Mouse (Mus musculus) limb, embryonic 14.5 days (tissue): Measurements from ENCODE around the gene Fbxo31. TPM values are rescaled to one million over a fixed set of nuclear protein-coding genes. Genes with fewer than 3 reads are reported as not detected.

Experiments
- ATAC-seq: fragments of 200-750 bp; cut with Nextera tagmentation; 2 replicates; pipeline ENCODE4 v1.8.0; 2017; ENCODE audit warnings: low read depth, moderate number of reproducible peaks, moderate TSS enrichment; ENCODE audit not compliant: low FRiP score
- DNase-seq: peaks from one replicate; pipeline ENCODE4 v3.0.0-alpha.2; 2015; ENCODE audit warnings: low spot score
- H3K27ac ChIP-seq: fragments of 300-500 bp; sonication (generic); replicated peaks from 2 replicates; pipeline ENCODE4 v1.5.1; 2014; ENCODE audit warnings: low read depth, mild to moderate bottlenecking, low read length, moderate library complexity, mixed read lengths
- H3K27me3 ChIP-seq: fragments of 300-500 bp; sonication (generic); 2 replicates; pipeline ENCODE4 v1.6.1; 2014; ENCODE audit warnings: low read length, mixed read lengths; ENCODE audit not compliant: control insufficient read depth, insufficient read depth
- H3K36me3 ChIP-seq: fragments of 300-500 bp; sonication (generic); 2 replicates; pipeline ENCODE4 v1.6.1; 2014; ENCODE audit warnings: mild to moderate bottlenecking, low read length, moderate library complexity, mixed read lengths; ENCODE audit not compliant: control insufficient read depth, insufficient read depth
- H3K4me1 ChIP-seq: fragments of 300-500 bp; sonication (generic); 2 replicates; pipeline ENCODE4 v1.6.1; 2014; ENCODE audit warnings: antibody characterized with exemption, low read length, mixed read lengths; ENCODE audit not compliant: control insufficient read depth, insufficient read depth
- H3K4me2 ChIP-seq: fragments of 300-500 bp; sonication (generic); replicated peaks from 2 replicates; pipeline ENCODE4 v1.6.1; 2014; ENCODE audit warnings: low read depth, mild to moderate bottlenecking, low read length, moderate library complexity; ENCODE audit not compliant: severe bottlenecking
- H3K4me3 ChIP-seq: fragments of 300-500 bp; sonication (generic); replicated peaks from 2 replicates; pipeline ENCODE4 v1.5.1; 2014; ENCODE audit warnings: low read length
- H3K9ac ChIP-seq: fragments of 300-500 bp; sonication (generic); 2 replicates; pipeline ENCODE4 v1.6.1; 2014; ENCODE audit warnings: mild to moderate bottlenecking, low read depth, low read length, moderate library complexity; ENCODE audit not compliant: severe bottlenecking
- H3K9me3 ChIP-seq: fragments of 300-500 bp; sonication (generic); 2 replicates; pipeline ENCODE4 v1.6.1; 2016; ENCODE audit warnings: low read length; ENCODE audit not compliant: control insufficient read depth
- POLR2A ChIP-seq: fragments of 200-500 bp; IDR thresholded peaks from 2 replicates; pipeline ENCODE4 v1.8.0; 2012; ENCODE audit warnings: inconsistent platforms, mild to moderate bottlenecking, moderate library complexity, borderline replicate concordance; ENCODE audit not compliant: insufficient read depth, insufficient read length; ENCODE audit errors: extremely low read depth
- WGBS: fragments of 180-500 bp; shearing (Covaris S2); extraction: QIAGEN DNeasy Blood & Tissue Kit; methylation state at CpG from one replicate; pipeline ENCODE4 v1.1.7; 2014; 5-methylcytosine and 5-hydroxymethylcytosine counted together
- polyA plus RNA-seq, 2 experiments: library from polyadenylated mRNA; depleted of rRNA in 1 of 2; stranded (reverse) in 1 of 2; unstranded in 1 of 2; fragments of >200 nt; fragmentation: Nextera tagmentation in 1 of 2; extraction: Ambion mirVana in 1 of 2; gene quantifications; 2 replicates each; pipeline versions ENCODE4 v1.2.1 to v1.2.3; 2012 to 2014

The Fbxo31 gene
- polyA plus RNA-seq, 2 experiments: 19.1 to 21.5 TPM

DNA sequence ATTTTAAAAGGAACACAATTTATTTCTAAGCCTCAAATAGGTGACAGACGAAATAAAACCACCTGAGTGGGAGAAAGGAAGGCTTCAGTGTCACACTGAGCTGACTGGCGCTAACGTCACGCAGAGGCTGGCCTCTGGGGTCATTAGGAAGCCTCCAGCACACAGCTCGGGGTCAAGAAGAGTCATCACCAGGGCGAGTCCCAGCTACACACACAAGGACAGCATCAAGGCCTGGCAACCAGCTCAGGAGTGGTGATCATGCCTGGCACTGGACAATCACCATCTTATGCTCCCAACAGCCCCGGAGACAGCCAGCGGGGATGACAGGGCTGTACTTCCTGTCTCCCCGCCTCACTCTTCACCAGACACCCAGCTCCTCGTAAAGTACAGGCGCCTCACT, 20.9 kb downstream of the Fbxo31 start:
- ATAC-seq: no peak
- Histone ChIP-seq H3K27ac (no peak overlapping the region), H3K4me1 (no peaks in the 10 kb centered on the region), H3K36me3 (peaks cover 53% of the 10 kb centered on the region), H3K9me3 (no peaks in the 10 kb centered on the region), H3K27me3 (no peaks in the 10 kb centered on the region), H3K4me3 (no peak overlapping the region), H3K9ac (no peak overlapping the region), H3K4me2 (no peak overlapping the region)
- no peak for DNase-seq
- WGBS: 81% methylated on average over 11 of the region's 11 CpGs
- TF ChIP-seq POLR2A: no peak

DNA sequence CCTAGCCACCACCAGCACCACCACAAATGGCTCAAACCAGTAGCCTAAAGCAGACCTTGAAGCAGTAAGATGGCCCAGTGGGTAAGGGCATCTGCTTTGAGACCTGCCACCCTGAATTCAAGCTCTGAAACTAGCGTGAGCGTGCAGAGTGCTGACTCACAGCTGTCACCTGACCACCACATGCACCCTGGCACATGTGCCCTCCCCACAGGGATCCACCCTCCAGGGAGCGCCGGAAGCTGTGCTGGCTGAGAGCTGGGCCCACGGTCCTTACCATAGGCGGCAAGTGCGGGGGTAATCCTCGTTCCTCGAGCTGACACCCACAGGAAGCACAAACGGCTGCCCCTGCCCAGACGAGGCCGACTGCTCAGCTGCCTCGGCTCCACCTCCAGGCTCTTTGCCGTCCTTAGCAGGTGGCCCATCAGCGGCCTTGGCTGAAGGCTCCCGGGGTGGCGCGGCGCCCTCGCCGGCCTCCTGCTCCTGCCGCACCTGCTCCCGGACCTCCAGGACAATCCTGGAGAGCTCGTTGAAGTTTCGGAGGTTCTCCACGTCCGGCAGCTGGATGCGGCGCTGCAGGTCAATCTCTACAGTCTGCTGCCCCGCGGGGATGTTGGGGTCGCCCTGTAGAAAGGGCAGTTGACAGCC, 24.7 kb downstream of the Fbxo31 start:
- ATAC-seq (no peak), DNase-seq (no peak)
- Histone ChIP-seq H3K27ac (no peak overlapping the region), H3K27me3 (no peaks in the 10 kb centered on the region), H3K4me2 (no peak overlapping the region), H3K4me3 (no peak overlapping the region), H3K4me1 (no peaks in the 10 kb centered on the region), H3K9me3 (no peaks in the 10 kb centered on the region), H3K36me3 (peaks cover 71% of the 10 kb centered on the region), H3K9ac (no peak overlapping the region)
- no peak for TF ChIP-seq POLR2A
- WGBS: 93% methylated on average over 22 of the region's 32 CpGs

DNA sequence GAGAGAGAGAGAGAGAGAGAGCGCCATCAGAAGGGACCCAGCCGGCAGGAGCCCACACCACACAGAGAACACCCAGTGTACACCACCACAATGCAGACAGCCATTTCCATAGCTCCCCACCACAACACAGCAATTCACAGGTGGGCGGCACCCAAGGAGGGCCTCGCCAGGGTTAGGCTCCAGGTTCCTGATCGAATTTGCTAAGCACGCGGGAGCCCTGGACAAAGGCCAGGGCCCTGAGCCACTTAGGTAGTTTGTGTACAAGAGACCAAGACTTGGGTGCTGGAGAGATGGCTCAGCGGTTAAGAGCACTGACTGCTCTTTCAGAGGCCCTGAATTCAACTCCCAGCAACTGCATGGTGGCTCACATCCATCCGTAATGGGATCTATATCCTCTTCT, 26.1 kb downstream of the Fbxo31 start:
- H3K36me3 ChIP-seq: peaks cover 60% of the 10 kb centered on the region
- H3K9me3 ChIP-seq: no peaks in the 10 kb centered on the region
- no peak overlapping the region for H3K27ac ChIP-seq
- no peak overlapping the region for H3K9ac ChIP-seq
- no peaks in the 10 kb centered on the region for H3K4me1 ChIP-seq
- no peak overlapping the region for H3K4me3 ChIP-seq
- 89% methylated on average over 9 of the region's 9 CpGs for WGBS
- no peak for TF ChIP-seq POLR2A
- no peak overlapping the region for H3K4me2 ChIP-seq
- H3K27me3 ChIP-seq: no peaks in the 10 kb centered on the region
- ATAC-seq (no peak), DNase-seq (no peak)

DNA sequence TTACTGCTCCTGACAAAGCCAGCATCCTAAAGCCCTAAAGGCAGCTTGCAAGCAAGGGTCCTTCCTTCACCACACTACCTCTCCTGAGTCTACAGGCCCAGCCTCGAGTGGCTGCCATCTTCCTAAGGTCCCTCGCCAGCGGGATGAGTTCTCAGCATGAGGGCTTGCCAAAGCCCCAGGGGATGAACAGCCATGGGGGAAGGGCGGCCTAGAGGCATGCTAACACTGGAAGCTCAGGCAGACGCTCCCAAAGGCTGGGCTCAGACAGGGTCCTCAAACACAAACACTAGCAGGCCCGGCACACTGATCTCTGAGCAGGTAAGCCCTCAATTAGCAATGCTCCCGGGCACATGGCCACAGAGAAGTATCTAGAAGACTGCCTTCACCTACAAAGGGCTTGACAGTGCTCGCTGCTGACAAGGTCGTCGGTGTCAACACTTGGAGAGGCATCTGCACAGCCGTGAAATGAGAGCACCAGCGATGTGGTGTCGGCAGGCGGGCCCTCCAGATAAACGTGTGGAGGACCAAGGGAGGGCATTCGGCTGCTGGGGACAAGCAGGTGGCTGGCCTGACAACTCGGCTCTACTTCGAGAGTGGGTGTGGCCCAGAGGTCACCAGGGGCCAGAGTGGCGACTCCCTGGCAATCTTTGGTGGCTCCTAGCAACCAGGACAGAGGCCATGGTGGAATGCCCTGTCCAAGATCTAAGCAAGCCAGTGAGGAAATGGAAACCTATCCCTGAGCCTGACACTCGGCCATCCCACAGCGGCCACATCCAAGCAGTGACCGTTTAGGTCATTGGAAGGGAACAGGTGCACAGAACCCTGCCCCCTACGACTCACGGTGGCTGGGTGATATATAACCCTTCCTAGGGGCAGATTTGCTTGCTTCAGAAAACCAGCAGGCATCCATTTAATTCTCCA, 27.3 kb downstream of the Fbxo31 start:
- H3K36me3 ChIP-seq: peaks cover 59% of the 10 kb centered on the region
- 81% methylated on average over 24 of the region's 24 CpGs for WGBS
- no peak overlapping the region for H3K27ac ChIP-seq
- no peak overlapping the region for H3K9ac ChIP-seq
- no peaks in the 10 kb centered on the region for H3K4me1 ChIP-seq
- no peak for DNase-seq
- TF ChIP-seq POLR2A: no peak
- ATAC-seq: no peak
- no peak overlapping the region for H3K4me2 ChIP-seq
- no peak overlapping the region for H3K4me3 ChIP-seq
- H3K27me3 ChIP-seq: no peaks in the 10 kb centered on the region
- no peaks in the 10 kb centered on the region for H3K9me3 ChIP-seq

DNA sequence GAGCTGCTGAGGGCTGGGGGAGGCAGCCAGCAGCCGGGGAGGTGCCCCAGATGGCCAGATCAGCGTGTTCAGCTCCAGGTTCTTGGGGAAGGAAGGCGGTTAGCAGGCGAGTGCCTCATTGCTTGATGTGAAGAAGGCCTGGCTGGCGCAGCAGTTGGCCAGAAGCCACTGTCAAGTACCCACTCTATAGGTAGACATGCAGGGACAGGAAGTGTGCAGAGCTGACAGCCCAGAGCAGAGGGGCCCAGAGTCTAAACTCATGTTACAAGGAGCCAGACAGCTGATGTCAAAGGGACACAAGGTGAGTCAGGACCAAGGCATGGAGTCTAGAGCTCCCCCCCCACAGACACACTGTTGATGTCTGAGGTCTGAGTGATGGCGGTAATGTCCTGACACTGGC, 28.6 kb downstream of the Fbxo31 start:
- TF ChIP-seq POLR2A: no peak
- Histone ChIP-seq H3K27me3 (no peaks in the 10 kb centered on the region), H3K4me3 (no peak overlapping the region), H3K36me3 (peaks cover 50% of the 10 kb centered on the region), H3K4me2 (no peak overlapping the region), H3K9me3 (no peaks in the 10 kb centered on the region), H3K4me1 (no peaks in the 10 kb centered on the region), H3K27ac (no peak overlapping the region), H3K9ac (no peak overlapping the region)
- 89% methylated on average over 6 of the region's 6 CpGs for WGBS
- DNase-seq (no peak), ATAC-seq (no peak)
